ENCODE assay signal across 8 mouse cellular contexts in genomic region chr7:63985696-63986406, GRCm38 (mm10). TPM values are rescaled to one million over a fixed set of nuclear protein-coding genes. Genes with fewer than 3 reads are reported as not detected.
DNase-seq lines count a peak whose midpoint lies in the region; ATAC-seq and TF ChIP-seq lines count a peak whose summit lies in the region.

No protein-coding gene starts in this region.

- H3K4me1 ChIP-seq in heart, postnatal 0 days (ENCODE audit: control insufficient read depth, insufficient read depth) = no peaks in the 10 kb centered on the region; the same call in 1 of the 2 replicates
- peaks cover 14% of the 10 kb centered on the region for H3K4me1 ChIP-seq in embryonic facial prominence, embryonic 13.5 days
- H3K4me1 ChIP-seq in hindbrain, postnatal 0 days (ENCODE audit: insufficient read depth, low read length) = peaks cover 14% of the 10 kb centered on the region
- peaks cover 18% of the 10 kb centered on the region for H3K4me1 ChIP-seq in neural tube, embryonic 15.5 days

- H3K9ac ChIP-seq in heart, postnatal 0 days (replicated peaks; ENCODE audit: low read depth, low read length) = no peak overlapping the region
- H3K9ac ChIP-seq in embryonic facial prominence, embryonic 13.5 days = no peak overlapping the region
- no peak overlapping the region for H3K9ac ChIP-seq in hindbrain, postnatal 0 days (replicated peaks; ENCODE audit: low read length)
- no peak overlapping the region for H3K9ac ChIP-seq in neural tube, embryonic 15.5 days (replicated peaks)

- no peaks in the 10 kb centered on the region for H3K36me3 ChIP-seq in heart, postnatal 0 days (replicated peaks; ENCODE audit: control insufficient read depth, insufficient read depth, low read length)
- H3K36me3 ChIP-seq in embryonic facial prominence, embryonic 13.5 days = no peaks in the 10 kb centered on the region
- H3K36me3 ChIP-seq in hindbrain, postnatal 0 days (ENCODE audit: insufficient read depth, low read length) = no peaks in the 10 kb centered on the region
- H3K36me3 ChIP-seq in neural tube, embryonic 15.5 days = no peaks in the 10 kb centered on the region

- intact Hi-C loops in heart, postnatal 10 days (cut with DNase I) = no loop called here

- DNase-seq in heart, postnatal 0 days (ENCODE audit: low spot score) = no peak
- DNase-seq in heart, postnatal 10 days = no peak
- DNase-seq in hindbrain, postnatal 0 days (ENCODE audit: low spot score) = peak; percentile 47
- DNase-seq in ovary, adult 18-20 months (ENCODE audit: low spot score) = no peak
- no peak for DNase-seq in yolk sac, embryonic 10.5 days (ENCODE audit: low spot score)
- DNase-seq in urinary bladder, postnatal 4 days (ENCODE audit: low spot score in 2 of 2) = no peak

- no peak overlapping the region for H3K4me3 ChIP-seq in heart, postnatal 0 days (ENCODE audit: low read depth, low read length)
- no peak overlapping the region for H3K4me3 ChIP-seq in embryonic facial prominence, embryonic 13.5 days
- H3K4me3 ChIP-seq in hindbrain, postnatal 0 days (ENCODE audit: low read length) = no peak overlapping the region
- H3K4me3 ChIP-seq in neural tube, embryonic 15.5 days (replicated peaks) = no peak overlapping the region

- 71% methylated on average over 9 of the region's 9 CpGs for WGBS in heart, postnatal 0 days
- WGBS in embryonic facial prominence, embryonic 13.5 days = 65% methylated on average over 9 of the region's 9 CpGs
- WGBS in hindbrain, postnatal 0 days = 65% methylated on average over 9 of the region's 9 CpGs
- WGBS in neural tube, embryonic 15.5 days = 63% methylated on average over 9 of the region's 9 CpGs

- no peak for TF ChIP-seq EP300 in heart, postnatal 0 days (IDR thresholded peaks at IDR 0.05; ENCODE audit: low read depth)

- H3K9me3 ChIP-seq in heart, postnatal 0 days (replicated peaks; ENCODE audit: control insufficient read depth, low read length) = no peaks in the 10 kb centered on the region
- H3K9me3 ChIP-seq in embryonic facial prominence, embryonic 13.5 days = no peaks in the 10 kb centered on the region
- H3K9me3 ChIP-seq in hindbrain, postnatal 0 days (ENCODE audit: low read length) = no peaks in the 10 kb centered on the region
- no peaks in the 10 kb centered on the region for H3K9me3 ChIP-seq in neural tube, embryonic 15.5 days (replicated peaks)

- no peak for ATAC-seq in heart, postnatal 0 days (ENCODE audit: insufficient read depth, low read depth)
- no peak for ATAC-seq in embryonic facial prominence, embryonic 13.5 days (ENCODE audit: insufficient number of reproducible peaks, insufficient read depth, low FRiP score, low TSS enrichment, low read depth)
- ATAC-seq in hindbrain, postnatal 0 days = peak; percentile 31
- ATAC-seq in neural tube, embryonic 15.5 days (ENCODE audit: low FRiP score) = peak; percentile 65

- H3K27me3 ChIP-seq in heart, postnatal 0 days (ENCODE audit: control insufficient read depth, insufficient read depth, low read length) = no peaks in the 10 kb centered on the region
- H3K27me3 ChIP-seq in embryonic facial prominence, embryonic 13.5 days = no peaks in the 10 kb centered on the region
- H3K27me3 ChIP-seq in hindbrain, postnatal 0 days (ENCODE audit: insufficient read depth, low read length) = no peaks in the 10 kb centered on the region
- H3K27me3 ChIP-seq in neural tube, embryonic 15.5 days (replicated peaks) = no peaks in the 10 kb centered on the region

- peak overlapping the region; percentile 54; the same call in 1 of the 2 replicates for H3K27ac ChIP-seq in heart, postnatal 0 days (ENCODE audit: low read depth)
- H3K27ac ChIP-seq in embryonic facial prominence, embryonic 13.5 days = peak overlapping the region; percentile 74
- H3K27ac ChIP-seq in hindbrain, postnatal 0 days = peak overlapping the region; percentile 65
- peak overlapping the region; percentile 78 for H3K27ac ChIP-seq in neural tube, embryonic 15.5 days (replicated peaks)

- TF ChIP-seq CTCF in heart, postnatal 0 days (IDR thresholded peaks at IDR 0.05; ENCODE audit: low read depth) = no peak
- TF ChIP-seq CTCF in hindbrain, postnatal 0 days (IDR thresholded peaks at IDR 0.05; ENCODE audit: low read depth) = no peak

- no peak overlapping the region for H3K4me2 ChIP-seq in heart, postnatal 0 days (ENCODE audit: low read depth, low read length)
- peak overlapping the region; percentile 39; the same call in 1 of the 2 replicates for H3K4me2 ChIP-seq in embryonic facial prominence, embryonic 13.5 days
- H3K4me2 ChIP-seq in hindbrain, postnatal 0 days (ENCODE audit: low read depth, low read length) = no peak overlapping the region
- H3K4me2 ChIP-seq in neural tube, embryonic 15.5 days = peak overlapping the region; percentile 20; the same call in 1 of the 2 replicates

RNA-seq across cellular contexts. Expression of gene Klf13, which starts 47.1 kb away (rescaled TPM):
- total RNA-seq in heart, postnatal 0 days (2014; rRNA removed; ENCODE audit: low replicate concordance) = 40.7 and 47.4 TPM in 2 replicates
- polyA plus RNA-seq in heart, postnatal 0 days (2015; fragmentation: Nextera tagmentation; extraction: Ambion mirVana) = 26.0 and 26.5 TPM in 2 replicates
- 10 to 100 TPM; 63.9 to 96.0 TPM for total RNA-seq in heart, postnatal 10 days (2021)
- polyA plus RNA-seq in embryonic facial prominence, embryonic 13.5 days (2015; fragmentation: Nextera tagmentation; extraction: Ambion mirVana) = 22.7 and 23.0 TPM in 2 replicates
- 30.7 and 34.0 TPM in 2 replicates for total RNA-seq in hindbrain, postnatal 0 days (2014; rRNA removed)
- 26.9 and 28.0 TPM in 2 replicates for polyA plus RNA-seq in hindbrain, postnatal 0 days (2015; fragmentation: Nextera tagmentation; extraction: Ambion mirVana)
- polyA plus RNA-seq in neural tube, embryonic 15.5 days (2015; fragmentation: Nextera tagmentation; extraction: Ambion mirVana) = 24.7 and 26.8 TPM in 2 replicates

Comparison
In these comparisons a context has a peak if more than half of its experiments do, and no peak if none do; other contexts are left out.
1. ATAC-seq: peak in hindbrain, postnatal 0 days (single experiment) and neural tube, embryonic 15.5 days (single experiment); none in heart, postnatal 0 days (single experiment) and embryonic facial prominence, embryonic 13.5 days (single experiment).
2. H3K4me2 ChIP-seq: peak in embryonic facial prominence, embryonic 13.5 days (single experiment) and neural tube, embryonic 15.5 days (single experiment); none in heart, postnatal 0 days (single experiment) and hindbrain, postnatal 0 days (single experiment).
3. Peak in every context shown above with its lines, with median percentiles within 50 percentile points of each other: H3K27ac ChIP-seq.